Mouse (Mus musculus): ENCODE measurements at regions not wholly inside any gene's neighbourhood (a gene's known extent, or its start where the extent isn't known, plus 50 kb on each side); places are given as distances from the start of the nearest gene placed in this dataset.

DNA sequence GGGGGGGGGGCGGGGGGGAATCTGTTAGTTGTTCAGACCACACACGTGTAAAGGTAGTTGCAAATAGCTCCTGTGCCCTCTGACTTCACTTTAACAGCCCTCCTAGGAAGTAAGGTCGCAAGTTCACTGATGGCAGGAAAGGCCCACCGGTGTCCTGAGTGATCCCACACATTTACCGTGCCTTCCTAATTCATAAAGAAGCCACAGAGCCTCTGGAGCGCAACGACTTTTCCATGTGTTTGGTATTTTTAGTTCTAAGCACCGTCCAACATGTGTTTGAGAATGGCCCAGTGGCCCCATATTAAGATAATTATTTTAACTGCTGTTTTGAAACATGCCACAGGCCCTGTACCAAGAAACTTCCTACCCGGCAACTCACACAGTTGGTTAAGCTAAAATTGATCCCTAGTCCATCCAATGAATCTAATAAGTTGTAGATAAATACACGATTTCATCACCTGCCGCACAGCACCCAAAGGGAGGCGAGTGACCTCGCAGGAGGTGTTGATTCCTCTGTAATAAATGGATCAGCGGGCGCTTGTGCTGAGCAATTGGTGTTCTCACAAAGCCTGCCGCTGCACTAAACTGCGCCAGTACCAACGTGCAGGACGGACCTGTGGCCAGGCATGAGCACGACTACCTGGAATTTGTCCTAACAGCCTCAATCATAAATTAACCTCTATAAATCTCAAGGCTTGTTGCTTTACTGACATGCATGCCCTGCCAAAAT is 198.9 kb downstream of the Pax1 start:
- H3K4me1 ChIP-seq (ENCODE audit: control insufficient read depth, insufficient read depth, low read length) = no peaks in the 10 kb centered on the region
- TF ChIP-seq POLR2A (IDR thresholded peaks at IDR 0.05; ENCODE audit: borderline replicate concordance, control insufficient read depth, low read depth, low read length) (no peak), CTCF (IDR thresholded peaks at IDR 0.05; ENCODE audit: control insufficient read depth, insufficient read depth, low read length) (no peak)
- 80% methylated on average over 20 of the region's 20 CpGs for WGBS
- H3K27ac ChIP-seq (ENCODE audit: control insufficient read depth, insufficient read depth, low read depth, low read length, poor library complexity) = no peak overlapping the region
- H3K4me3 ChIP-seq (replicated peaks; ENCODE audit: control insufficient read depth, low read depth, low read length) = no peak overlapping the region

DNA sequence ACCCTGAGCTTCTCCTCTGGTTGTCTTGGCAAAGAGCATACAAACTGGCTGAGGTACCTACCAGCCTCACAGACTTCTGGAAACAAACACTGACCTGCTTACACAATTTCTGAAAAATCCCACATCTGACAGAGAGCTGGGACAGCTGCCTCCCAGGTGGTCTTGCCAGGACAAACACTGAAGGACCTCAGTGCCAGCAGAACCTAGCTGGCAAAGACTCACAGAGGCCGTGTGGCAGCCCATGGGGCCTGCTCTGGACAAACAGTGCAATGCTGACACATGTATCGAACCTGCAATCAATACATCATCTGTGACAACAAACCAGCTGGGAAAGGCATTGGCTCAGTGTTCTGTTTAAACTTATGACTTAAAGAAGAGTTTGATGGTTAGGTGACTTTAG is 167.4 kb downstream of the Pax1 start:
- WGBS = 64% methylated on average over 2 of the region's 2 CpGs
- Histone ChIP-seq H3K27ac (ENCODE audit: control insufficient read depth, insufficient read depth, low read depth, low read length, poor library complexity) (no peak overlapping the region; the same call in 1 of the 2 replicates), H3K4me1 (ENCODE audit: control insufficient read depth, insufficient read depth, low read length) (no peaks in the 10 kb centered on the region), H3K4me3 (replicated peaks; ENCODE audit: control insufficient read depth, low read depth, low read length) (no peak overlapping the region)
- no peak for TF ChIP-seq POLR2A (IDR thresholded peaks at IDR 0.05; ENCODE audit: borderline replicate concordance, control insufficient read depth, low read depth, low read length)
- no peak for TF ChIP-seq CTCF (IDR thresholded peaks at IDR 0.05; ENCODE audit: control insufficient read depth, insufficient read depth, low read length)

DNA sequence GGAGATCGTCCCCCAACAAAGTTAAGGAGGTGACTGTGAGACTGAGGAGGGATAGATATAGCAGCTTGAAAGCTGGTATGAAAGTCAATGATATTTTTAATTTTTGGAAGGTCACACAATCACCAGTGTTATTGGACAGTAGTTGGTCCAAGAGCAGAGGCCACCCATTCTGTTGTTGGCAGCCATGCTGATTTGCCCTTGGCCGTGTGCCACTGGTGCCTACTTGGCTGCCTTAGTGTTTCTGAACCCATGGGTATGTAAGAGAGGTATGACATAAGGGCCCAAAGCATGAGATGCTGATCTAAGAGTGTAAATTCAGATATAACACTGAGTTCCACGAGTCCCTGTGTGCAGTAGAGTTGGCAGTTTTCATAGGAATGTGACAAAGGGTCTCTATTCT is 153.7 kb downstream of the Pax1 start:
- no peak for TF ChIP-seq POLR2A (IDR thresholded peaks at IDR 0.05; ENCODE audit: borderline replicate concordance, control insufficient read depth, low read depth, low read length)
- H3K4me3 ChIP-seq (replicated peaks; ENCODE audit: control insufficient read depth, low read depth, low read length) = no peak overlapping the region
- 58% methylated on average over 3 of the region's 3 CpGs for WGBS
- no peak overlapping the region for H3K27ac ChIP-seq (ENCODE audit: control insufficient read depth, insufficient read depth, low read depth, low read length, poor library complexity)
- H3K4me1 ChIP-seq (ENCODE audit: control insufficient read depth, insufficient read depth, low read length) = no peaks in the 10 kb centered on the region

DNA sequence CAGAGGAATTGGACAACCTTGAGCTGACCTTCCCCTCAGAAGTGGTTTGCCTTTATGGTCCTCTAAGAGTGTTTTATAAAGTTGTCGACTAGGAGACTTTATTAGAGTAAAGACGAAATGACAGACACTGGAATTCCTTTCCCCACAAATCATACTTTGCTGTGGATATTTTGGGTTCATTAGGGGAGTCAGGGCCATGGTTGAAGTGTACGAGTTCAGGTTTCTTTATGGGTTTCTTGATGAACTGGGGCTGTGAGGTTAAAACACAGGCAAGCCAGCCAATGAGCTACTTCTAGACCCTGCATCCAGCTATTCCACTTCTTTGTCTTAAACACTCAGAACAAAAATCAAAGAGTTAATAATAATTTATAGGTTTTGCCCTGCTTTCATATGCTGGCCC is 153.0 kb downstream of the Pax1 start:
- 71% methylated on average over 3 of the region's 3 CpGs for WGBS
- no peak overlapping the region for H3K27ac ChIP-seq (ENCODE audit: control insufficient read depth, insufficient read depth, low read depth, low read length, poor library complexity)
- TF ChIP-seq POLR2A (IDR thresholded peaks at IDR 0.05; ENCODE audit: borderline replicate concordance, control insufficient read depth, low read depth, low read length) (no peak), CTCF (IDR thresholded peaks at IDR 0.05; ENCODE audit: control insufficient read depth, insufficient read depth, low read length) (no peak)
- no peak overlapping the region for H3K4me3 ChIP-seq (replicated peaks; ENCODE audit: control insufficient read depth, low read depth, low read length)
- H3K4me1 ChIP-seq (ENCODE audit: control insufficient read depth, insufficient read depth, low read length) = no peaks in the 10 kb centered on the region

DNA sequence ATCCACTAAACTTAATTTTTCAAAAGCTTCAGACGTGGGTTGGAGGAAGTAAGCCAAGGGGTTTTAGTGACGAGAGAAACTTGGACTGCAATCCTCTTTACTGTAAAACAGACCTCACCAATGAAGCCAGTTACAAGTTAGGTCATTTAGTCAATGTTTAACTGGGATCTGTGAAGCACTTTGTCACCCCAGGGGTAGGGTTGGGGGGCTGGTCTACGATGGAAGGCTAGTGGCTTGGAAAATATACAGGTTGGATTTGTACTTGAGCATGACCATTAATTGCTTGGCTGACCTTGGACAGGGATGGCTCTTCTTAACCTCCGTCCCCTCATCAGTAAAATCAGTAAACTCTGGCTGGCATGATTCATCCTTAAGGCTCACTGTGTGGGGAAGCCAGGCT is 142.2 kb downstream of the Pax1 start:
- Histone ChIP-seq H3K4me3 (replicated peaks; ENCODE audit: control insufficient read depth, low read depth, low read length) (no peak overlapping the region), H3K27ac (ENCODE audit: control insufficient read depth, insufficient read depth, low read depth, low read length, poor library complexity) (no peak overlapping the region), H3K4me1 (ENCODE audit: control insufficient read depth, insufficient read depth, low read length) (no peaks in the 10 kb centered on the region)
- 58% methylated on average over 4 of the region's 4 CpGs for WGBS
- TF ChIP-seq CTCF (IDR thresholded peaks at IDR 0.05; ENCODE audit: control insufficient read depth, insufficient read depth, low read length) (no peak), POLR2A (IDR thresholded peaks at IDR 0.05; ENCODE audit: borderline replicate concordance, control insufficient read depth, low read depth, low read length) (no peak)

DNA sequence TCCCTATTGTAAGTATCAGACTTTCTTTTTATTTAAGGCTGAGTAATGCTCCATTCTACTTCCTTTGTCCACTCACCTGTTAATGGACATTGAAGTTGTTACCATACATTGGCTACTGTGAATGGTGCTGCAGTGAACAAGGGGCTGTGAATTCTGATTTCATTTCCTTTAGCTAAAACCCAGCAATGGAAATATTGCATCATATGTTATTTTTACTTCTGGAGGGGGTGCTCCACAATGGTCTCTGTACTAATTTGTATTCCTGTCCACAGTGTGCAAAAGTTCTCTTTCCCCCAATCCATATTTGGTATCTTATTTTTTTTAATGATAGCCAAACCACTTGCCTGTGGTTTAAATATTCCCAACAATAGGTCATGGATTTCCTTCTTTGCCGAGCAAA is 137.0 kb downstream of the Pax1 start:
- TF ChIP-seq POLR2A (IDR thresholded peaks at IDR 0.05; ENCODE audit: borderline replicate concordance, control insufficient read depth, low read depth, low read length) (no peak), CTCF (IDR thresholded peaks at IDR 0.05; ENCODE audit: control insufficient read depth, insufficient read depth, low read length) (no peak)
- WGBS = 56% methylated on average over 1 of the region's 1 CpGs
- no peak overlapping the region for H3K27ac ChIP-seq (ENCODE audit: control insufficient read depth, insufficient read depth, low read depth, low read length, poor library complexity)
- no peaks in the 10 kb centered on the region for H3K4me1 ChIP-seq (ENCODE audit: control insufficient read depth, insufficient read depth, low read length)
- no peak overlapping the region for H3K4me3 ChIP-seq (replicated peaks; ENCODE audit: control insufficient read depth, low read depth, low read length)

DNA sequence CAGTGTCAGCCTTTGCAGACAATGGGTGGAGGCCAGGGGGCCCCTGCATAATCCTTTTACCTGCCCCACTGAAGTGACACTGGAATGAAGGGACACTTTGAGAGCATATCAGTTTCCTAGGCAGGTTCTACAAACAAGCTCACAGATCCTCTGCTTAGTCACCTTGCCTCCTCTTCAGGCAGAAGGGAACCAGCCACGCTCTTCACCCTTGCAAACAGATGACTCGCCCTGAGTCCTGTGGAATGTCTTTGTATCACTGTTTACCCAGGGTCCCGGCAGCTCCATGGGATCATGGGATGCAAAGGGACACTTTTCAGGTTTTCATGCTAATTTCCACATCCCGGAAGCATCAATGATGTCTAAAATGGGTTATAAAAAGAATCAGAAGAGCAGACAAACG is 94.2 kb downstream of the Pax1 start:
- TF ChIP-seq CTCF (IDR thresholded peaks at IDR 0.05; ENCODE audit: control insufficient read depth, insufficient read depth, low read length) = no peak
- TF ChIP-seq POLR2A (IDR thresholded peaks at IDR 0.05; ENCODE audit: borderline replicate concordance, control insufficient read depth, low read depth, low read length) = no peak
- Histone ChIP-seq H3K4me1 (ENCODE audit: control insufficient read depth, insufficient read depth, low read length) (no peaks in the 10 kb centered on the region), H3K27ac (ENCODE audit: control insufficient read depth, insufficient read depth, low read depth, low read length, poor library complexity) (no peak overlapping the region), H3K4me3 (replicated peaks; ENCODE audit: control insufficient read depth, low read depth, low read length) (no peak overlapping the region)
- 68% methylated on average over 5 of the region's 5 CpGs for WGBS

DNA sequence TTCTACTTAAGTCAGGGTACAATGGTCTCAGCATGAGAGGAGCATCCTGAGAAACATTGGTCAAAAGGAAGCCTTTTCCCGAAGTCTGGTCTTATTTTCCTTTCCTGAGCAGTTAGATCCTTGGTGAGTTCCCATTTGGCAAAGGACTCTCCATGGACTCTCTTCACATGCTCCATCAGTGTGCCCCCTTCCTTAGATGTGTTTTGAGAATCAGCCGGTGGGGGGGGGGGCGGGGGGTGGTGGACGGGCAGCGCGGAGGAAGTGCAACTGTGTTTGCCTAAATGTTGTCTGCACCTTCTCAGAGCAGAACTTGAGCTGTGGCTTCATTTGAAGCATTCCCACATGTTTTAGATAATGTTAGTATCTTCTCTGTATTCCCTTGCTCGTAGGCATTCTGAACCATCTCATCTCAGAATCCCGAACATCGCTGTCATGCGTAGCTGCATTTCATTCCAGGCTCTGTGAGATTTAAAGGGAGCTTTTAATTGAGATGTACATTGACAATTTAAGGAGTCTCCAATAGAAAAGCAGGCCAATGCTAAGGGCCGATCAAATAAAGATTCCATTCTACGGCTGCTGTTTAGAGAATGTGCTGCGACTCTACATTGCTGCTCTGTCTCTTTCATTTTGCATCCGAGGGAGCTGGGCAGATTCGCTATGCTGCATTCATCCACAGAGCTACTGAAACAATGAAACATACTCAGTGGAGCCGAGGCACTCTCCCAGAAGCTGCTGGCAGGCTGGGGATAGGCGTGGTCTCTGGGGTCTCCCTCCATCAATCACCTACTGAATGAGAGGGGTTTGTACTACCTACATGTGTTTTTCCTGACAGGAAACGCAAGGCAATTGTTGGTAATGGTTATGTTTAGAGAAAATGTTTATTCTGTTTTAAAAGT is 92.9 kb downstream of the Pax1 start:
- 51% methylated on average over 18 of the region's 18 CpGs for WGBS
- no peaks in the 10 kb centered on the region for H3K4me1 ChIP-seq (ENCODE audit: control insufficient read depth, insufficient read depth, low read length)
- no peak overlapping the region for H3K27ac ChIP-seq (ENCODE audit: control insufficient read depth, insufficient read depth, low read depth, low read length, poor library complexity)
- TF ChIP-seq POLR2A (IDR thresholded peaks at IDR 0.05; ENCODE audit: borderline replicate concordance, control insufficient read depth, low read depth, low read length) = no peak
- TF ChIP-seq CTCF (IDR thresholded peaks at IDR 0.05; ENCODE audit: control insufficient read depth, insufficient read depth, low read length) = no peak
- no peak overlapping the region for H3K4me3 ChIP-seq (replicated peaks; ENCODE audit: control insufficient read depth, low read depth, low read length)
